Mouse (Mus musculus): ENCODE results near the gene Cped1.

Cped1 gene

DNA sequence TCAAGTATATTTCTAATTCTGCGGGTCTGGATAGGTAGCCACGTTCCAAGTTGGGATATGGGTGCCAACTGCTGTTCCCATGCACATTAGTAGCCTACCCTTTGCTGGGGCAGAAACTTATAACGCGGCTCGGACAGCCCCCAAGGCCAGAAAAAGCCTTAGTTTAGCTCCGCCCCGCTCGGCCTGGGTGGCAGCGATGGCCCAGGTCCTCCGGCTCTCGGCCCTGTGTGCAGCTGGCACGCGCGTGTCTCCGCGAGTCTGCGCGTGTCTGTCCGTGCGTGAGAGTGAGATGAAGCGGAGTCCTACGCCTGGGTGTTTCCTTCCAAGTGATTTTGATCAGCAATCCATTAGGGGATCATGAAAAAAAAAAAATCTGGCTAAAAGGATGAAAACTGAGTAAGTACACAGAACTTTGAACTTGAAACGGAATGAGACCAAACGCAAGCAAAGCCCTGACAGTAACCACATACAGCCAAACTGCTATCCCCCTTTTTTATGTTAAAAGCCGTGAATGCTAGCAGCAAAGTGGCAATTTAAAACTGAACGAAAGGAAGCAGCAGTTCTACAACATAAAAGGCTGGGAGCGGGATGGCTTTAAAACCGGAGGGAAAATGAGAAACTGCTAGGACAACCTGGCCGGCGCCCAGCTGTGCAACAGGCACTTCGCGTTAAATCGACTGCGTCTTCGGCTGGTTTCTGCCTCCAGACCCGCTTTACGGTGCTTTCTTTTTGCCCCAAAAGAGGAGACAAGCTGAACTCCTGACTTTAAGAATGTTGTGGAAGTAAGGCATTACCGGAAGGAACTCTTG, at the start of gene Cped1:
TSS of gene Cped1 (plus strand) at position 185 of the 809 bp plus-strand sequence.
- peak; percentile 52 for DNase-seq (ENCODE audit: low spot score)

DNA sequence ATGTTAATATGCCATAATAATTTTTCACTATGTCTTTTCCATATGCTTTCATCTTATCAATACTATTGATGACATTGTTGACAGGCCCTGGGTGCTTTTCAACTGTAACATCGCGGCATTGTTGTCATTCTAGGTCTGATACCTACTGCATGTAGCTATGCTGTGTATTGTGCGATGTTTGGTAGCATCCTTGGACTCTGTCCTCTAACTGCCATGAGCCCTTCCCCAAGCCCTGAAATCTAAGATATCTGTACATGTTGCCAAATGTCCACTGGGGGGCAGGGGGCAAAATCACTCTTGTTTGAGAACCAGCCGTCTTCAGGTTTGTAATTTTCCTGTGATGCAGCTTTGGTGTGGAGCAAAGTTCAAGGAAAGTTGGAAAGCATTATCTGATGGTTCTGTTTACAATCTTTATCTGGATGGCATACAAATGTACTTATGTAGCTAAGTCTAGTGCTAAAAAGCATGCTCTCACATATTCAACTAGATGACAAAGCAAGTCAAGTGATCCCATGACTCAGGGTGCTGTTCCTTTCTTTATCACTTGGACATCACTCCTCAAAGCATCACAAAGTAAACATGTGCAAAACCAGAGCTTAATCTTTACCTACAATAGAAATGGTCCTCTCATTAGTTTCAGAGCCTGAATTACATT, 47.6 kb upstream of the Cped1 start:
- DNase-seq (ENCODE audit: low spot score) = no peak

DNA sequence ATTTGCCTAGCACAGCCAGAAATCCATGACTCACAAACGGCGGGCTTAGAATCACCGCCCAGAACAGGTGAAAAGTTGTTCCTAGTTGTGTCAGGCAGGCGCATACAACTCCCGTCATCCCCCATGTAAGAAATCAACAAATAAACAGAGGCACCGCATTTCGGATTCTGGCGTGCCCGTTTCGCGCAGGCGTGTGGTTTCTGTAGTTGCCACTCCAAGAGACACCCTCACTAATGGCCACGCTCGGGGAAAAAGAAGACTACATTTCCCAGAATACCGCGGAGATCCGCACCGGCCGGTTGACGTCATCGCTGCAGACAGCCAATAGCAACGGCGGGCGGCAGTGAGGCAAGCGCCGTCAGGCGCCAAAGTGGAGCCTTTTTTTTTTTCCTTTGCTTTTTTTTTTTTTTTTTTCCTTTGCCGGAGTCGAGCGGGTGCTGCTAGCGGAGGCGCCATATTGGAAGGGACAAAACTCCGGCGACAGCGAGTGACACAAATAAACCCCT, 36.4 kb upstream of the Cped1 start, which contains the start of gene Ing3:
TSS of gene Ing3 (plus strand) at position 346 of the 506 bp plus-strand sequence.
- peak; percentile 90 for DNase-seq (ENCODE audit: low spot score)

GRCm38 (mm10) chr6:21949771-21950448, 35.8 kb upstream of the Cped1 start:
- peak; percentile 95 for DNase-seq (ENCODE audit: low spot score)

GRCm38 (mm10) chr6:21950676-21951075, 35.0 kb upstream of the Cped1 start:
- DNase-seq (ENCODE audit: low spot score) = no peak

GRCm38 (mm10) chr6:21955468-21955867, 30.2 kb upstream of the Cped1 start:
- no peak for DNase-seq (ENCODE audit: low spot score)

DNA sequence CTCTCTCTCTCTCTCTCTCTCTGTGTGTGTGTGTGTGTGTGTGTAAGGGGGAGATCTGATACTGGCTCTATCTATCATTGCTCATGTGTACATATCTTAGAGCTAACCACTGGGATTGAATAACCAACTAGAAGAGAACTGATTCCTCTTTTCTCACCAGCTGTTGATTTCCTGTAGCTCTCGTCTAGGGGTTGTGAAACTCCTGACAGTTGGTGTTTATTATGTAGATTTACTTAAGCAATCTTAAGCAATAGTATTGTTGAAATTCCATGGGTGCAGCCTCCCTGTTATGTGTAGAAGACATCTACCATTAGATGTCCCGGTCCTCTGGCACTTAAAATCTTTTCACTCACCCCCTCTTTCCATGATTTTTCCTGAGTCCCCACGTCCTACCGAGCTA, 26.8 kb upstream of the Cped1 start:
- DNase-seq (ENCODE audit: low spot score) = no peak

- DNase-seq (ENCODE audit: low spot score) = no peak
Measured at GRCm38 (mm10) chr6:21959909-21960308, 25.8 kb upstream of the Cped1 start.

DNA sequence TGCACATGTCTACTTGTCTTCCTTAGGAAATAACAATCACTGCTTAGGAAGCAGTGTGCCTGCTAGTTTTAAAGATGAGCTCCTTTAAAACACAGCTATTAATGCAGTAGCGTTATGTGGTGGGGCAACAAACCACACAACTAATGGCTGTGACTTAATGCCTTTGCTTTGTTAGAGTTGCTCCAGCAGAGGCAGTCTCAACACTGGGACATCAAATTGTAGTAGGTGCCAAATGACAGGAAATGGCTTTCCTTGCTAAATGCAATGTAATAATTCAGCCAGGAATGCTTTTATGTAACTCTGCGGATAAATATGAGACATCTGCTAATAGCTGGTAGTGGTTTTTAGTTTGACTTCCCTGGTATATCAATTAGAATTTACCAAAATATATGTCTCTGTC, 8.2 kb upstream of the Cped1 start:
- DNase-seq (ENCODE audit: low spot score) = no peak

- DNase-seq (ENCODE audit: low spot score) = no peak
Measured at GRCm38 (mm10) chr6:21981114-21981513, 4.6 kb upstream of the Cped1 start.

GRCm38 (mm10) chr6:21984990-21985731, 555 bp upstream of the Cped1 start:
- DNase-seq (ENCODE audit: low spot score) = peak; percentile 60

DNA sequence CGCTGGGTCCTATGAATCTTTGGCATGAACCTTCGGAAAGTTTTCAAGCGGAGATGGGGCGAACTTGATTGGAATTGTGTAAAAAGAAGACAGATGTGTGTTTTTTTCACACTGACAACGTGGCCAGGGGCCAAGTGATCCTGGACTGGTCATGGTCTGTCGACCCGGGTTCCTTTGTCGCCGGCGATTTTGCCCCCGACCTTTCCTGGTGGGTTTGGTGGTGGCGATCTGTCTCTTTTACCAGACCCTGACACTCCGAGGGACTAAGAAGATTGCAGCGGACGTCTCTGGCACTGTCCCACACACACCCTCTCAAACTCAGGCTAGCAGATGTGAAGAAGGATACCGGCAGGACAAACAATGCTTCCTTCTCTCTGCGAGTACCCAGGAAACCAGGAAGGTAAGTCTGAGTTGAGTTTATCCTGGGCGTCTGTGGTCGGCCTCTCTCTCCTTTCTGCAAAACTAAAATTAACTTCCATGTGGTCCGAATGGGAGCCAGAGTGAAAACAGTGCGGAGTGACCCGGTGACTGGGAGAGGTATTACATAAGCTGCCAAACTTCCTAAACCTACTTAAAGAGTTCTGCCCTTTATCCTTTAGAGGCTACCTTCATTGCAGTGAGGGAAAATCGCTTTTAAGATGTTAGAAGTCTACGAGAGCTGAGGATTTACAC, 1.1 kb downstream of the Cped1 start:
- DNase-seq (ENCODE audit: low spot score) = no peak

- DNase-seq (ENCODE audit: low spot score) = no peak
Measured at GRCm38 (mm10) chr6:21987554-21987953, 1.8 kb downstream of the Cped1 start.

DNA sequence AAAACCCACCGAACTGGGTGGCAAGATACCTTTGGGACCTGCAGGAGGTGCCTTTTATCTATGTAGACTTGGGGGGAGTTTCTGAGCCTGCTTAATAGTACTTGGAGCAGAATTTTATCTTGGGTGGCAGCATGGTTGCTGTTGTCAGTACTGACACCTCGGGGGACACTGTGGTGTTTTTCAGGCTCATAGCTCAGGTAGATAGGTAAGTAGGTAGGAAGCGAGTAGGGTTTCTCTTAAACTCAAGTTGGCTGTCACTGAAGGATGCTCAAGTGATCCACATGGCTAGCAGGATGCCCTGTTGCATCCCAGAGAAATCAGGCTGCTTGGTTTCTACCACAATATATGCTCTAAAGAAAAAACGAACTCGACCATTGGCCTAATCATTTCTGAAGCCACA, 2.6 kb downstream of the Cped1 start:
- DNase-seq (ENCODE audit: low spot score) = no peak

- no peak for DNase-seq (ENCODE audit: low spot score)
Measured at GRCm38 (mm10) chr6:21989081-21989480, 3.4 kb downstream of the Cped1 start.

DNA sequence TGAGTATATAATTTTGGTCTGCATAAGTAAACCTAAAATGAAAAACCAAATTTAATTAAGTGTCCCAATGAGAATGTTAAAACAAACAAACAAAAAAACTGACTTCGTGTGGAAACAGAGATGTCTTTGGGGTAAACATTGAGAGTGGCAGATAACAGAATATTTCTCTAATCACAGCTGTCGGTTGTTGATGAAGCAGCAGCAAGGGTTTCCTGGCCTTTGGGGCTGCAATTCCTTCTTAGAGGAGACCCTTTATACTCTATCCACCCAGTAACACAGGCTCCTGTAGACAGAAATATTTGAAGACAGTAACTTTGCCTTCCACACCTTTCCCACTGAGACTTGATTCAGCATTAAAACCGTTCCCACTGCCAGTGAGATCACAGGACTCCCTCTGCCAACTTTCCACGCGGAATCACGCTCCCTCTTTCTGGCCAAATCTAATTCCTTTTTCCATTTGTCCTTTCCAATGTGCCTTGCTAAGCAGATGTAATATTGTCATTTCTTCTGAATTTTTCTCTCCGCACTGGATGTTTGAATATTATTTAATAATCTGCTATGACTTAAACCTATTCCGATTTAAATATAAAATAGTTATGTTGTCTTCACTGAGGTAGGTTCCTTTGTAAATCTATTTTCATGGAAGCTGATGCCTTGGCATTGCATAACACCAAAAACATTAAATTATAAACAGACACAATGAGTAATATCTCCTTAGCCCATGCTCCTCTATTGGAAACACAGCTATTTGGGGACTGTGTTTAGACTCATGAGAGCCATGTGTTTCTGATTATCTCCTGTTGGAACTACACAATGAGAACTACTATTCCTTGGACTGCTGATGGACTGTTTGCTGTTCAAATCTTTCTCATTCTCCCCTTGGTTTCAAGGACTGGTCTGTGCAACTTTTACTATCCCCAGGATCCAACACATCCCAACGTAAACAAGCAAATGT, 4.7 kb downstream of the Cped1 start:
- DNase-seq (ENCODE audit: low spot score) = no peak

DNA sequence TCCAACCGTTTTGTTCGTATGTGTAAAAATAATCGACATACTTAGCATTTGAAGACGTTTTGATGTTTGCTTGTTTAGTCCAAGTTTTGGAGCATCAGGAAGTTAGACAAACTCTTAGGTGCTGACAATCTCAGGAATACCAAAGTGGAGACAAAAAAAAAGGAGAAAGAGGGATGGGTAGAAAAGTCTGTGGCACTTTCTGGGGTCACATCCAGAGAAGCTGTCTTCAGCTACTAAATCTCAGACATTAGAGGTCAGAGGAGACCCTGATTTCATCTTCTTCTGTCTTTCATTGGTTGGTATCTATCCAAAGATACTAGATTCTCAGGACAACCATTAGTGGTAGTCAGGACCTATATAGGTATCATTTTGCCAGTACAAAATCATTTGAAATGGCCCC, 5.4 kb downstream of the Cped1 start:
- DNase-seq (ENCODE audit: low spot score) = no peak

DNA sequence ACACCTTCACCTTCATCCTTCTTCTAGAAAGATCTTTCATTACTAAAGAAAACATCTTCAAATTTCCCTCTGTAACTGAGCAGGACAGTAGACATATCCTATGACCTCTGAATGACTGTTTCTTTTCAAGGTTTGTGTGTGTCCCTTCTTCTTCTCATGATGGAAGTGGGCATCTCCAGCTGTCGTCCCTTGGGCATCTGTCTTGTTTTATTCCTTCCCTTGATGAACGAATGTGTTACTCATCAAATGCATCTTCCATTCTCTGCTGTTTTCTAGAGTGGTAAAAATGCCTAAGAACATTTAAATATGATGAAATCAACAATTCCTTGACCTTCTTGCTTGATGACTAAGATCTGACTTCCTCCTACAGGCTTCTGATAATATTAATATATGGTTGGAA, 7.4 kb downstream of the Cped1 start:
- DNase-seq (ENCODE audit: low spot score) = no peak

GRCm38 (mm10) chr6:21998131-21998530, 12.4 kb downstream of the Cped1 start:
- DNase-seq (ENCODE audit: low spot score) = no peak

- DNase-seq (ENCODE audit: low spot score) = no peak
Measured at GRCm38 (mm10) chr6:21999025-21999424, 13.3 kb downstream of the Cped1 start.

All from urinary bladder, postnatal 25 days (tissue).